Mouse (Mus musculus) cortical plate, adult 2 months (tissue): ENCODE results near the gene Cacna2d2.

Experiments used
- CTCF ChIP-seq: fragments of 200-500 bp; IDR thresholded peaks from 2 replicates; pipeline ENCODE4 v1.5.1; 2011; ENCODE audit warnings: mild to moderate bottlenecking, control low read depth, low read length; ENCODE audit not compliant: insufficient read depth; ENCODE audit errors: extremely low read depth
- POLR2A ChIP-seq: fragments of 200-500 bp; IDR thresholded peaks from 2 replicates; pipeline ENCODE4 v1.6.1; 2011; ENCODE audit warnings: mild to moderate bottlenecking, low read length, control low read depth; ENCODE audit not compliant: insufficient read depth; ENCODE audit errors: extremely low read depth

DNA sequence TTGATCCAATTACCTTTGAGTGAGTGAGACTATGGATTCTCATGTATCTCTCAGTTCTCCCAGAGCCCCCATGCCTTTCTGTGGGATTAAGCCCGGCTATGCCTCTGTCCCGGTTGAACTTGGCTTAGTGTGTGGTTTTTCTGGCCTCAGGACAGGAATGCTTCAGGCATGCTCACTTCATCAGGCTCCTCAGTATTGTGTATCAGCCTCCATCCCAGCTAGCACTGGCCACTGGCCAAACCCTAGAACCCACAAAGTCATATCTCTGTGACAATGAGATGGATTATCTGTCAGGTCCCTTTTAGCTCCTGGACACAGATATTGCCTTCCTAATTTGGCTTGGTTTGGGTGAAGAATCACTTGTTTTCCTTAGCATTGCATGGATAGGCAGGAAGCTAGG lies 23.5 kb downstream of the Cacna2d2 start:
- TF ChIP-seq CTCF (no peak), POLR2A (no peak)
